Mouse (Mus musculus) skeletal muscle tissue, adult 2 months (tissue): ENCODE measurements at regions not wholly inside any gene's neighbourhood (a gene's known extent, or its start where the extent isn't known, plus 50 kb on each side); places are given as distances from the start of the nearest gene placed in this dataset.
"Not testable (repeated sequence)": the region's sequence is repeated elsewhere in the genome, so short reads cannot be mapped to it uniquely, and the experiment has no call there.

ENCODE experiments used
- DNase-seq: peaks from one replicate; pipeline ENCODE4 v3.0.0-alpha.2; 2012; ENCODE audit warnings: low read depth, low spot score

DNA sequence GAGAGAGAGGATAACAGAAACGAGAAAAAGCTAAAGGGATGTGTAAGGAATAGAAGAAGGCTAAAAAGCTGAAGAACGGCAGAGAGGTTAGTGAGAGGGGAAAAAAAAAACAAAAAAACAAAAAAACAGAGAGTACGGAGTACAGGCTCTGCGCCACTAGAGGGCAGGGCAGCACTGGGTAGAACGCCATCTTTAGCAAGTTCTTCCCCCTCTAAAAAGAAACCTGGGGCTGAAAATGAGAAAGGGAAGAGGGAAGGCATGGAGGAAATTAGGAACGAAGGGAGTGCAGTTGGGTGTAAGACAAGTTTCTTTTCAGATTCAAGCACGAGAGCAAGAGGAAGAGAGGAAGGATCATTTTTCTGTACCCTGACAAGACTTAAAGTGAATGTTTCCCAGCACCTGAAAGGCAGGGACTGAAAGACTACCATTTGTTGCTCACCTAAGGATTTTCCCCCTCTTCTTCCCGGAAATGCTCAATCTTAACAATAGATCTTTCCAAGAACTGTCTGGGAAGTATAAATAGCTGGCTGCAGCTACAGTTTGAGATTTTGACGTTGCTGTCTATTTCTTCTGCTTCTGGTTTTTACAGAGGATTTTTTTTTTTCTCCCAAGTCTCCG lies 195.6 kb downstream of the Fam198b start:
- DNase-seq: peak; percentile 13

- no peak for DNase-seq
Observed at GRCm38 (mm10) chr3:80081210-80081609, 196.9 kb downstream of the Fam198b start.

DNA sequence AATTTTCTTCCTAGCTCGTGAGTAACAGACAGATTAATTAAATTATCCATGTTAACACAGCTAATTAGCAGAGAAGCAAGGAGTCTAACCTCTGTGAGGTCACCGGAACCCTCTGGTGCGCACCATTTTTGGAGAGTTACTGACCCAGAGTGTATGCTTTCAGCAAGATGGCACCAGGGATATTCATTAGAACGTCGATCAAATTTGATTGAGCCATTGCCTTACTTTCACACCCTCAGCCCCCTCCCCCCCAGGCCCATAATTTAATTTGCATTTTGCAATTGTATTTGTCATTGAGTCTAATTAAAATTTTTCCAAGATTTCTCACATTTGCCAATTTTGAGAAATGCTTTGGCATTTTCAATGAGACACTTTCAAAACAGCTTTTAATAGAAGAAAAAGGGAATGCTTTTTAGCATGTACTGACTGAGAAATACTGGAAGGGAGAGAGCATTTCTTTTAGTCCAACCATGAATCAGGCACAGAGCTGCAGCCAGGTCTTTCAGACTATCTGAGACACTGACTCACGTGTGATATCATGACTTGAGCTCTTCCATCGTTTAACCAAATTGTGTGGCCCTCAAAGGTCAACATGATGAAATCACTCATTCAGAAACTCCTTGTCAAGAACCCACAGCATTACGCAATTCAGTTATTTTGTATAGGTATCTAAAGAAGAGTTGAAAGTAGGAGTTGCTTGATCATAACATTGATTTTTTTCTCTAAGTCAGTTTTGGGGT lies 198.6 kb downstream of the Fam198b start:
- no peak for DNase-seq

- DNase-seq: no peak
Observed at GRCm38 (mm10) chr3:80084168-80084567, 199.8 kb downstream of the Fam198b start.

DNA sequence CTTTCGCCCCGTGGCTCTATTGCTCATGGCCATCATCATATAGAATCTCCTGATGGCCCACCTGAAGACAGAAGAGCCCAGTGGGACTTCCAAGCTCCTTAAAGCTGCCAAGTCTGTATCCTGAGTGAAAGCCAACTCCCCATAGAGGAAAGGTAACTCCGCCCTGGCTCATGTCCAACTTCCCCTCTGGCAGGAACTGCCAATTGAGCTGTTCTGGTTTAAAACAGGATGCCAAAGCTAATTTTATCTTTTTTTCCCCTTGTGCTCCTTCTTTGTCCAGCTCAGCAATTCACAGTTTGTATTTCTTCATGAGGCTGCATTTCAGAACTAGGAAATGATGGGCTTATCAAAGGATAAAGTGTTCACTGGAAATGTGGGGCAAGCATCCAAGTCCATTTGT lies 215.3 kb downstream of the Fam198b start:
- DNase-seq: peak; percentile 12

GRCm38 (mm10) chr3:80120177-80120736 lies 235.9 kb downstream of the Fam198b start:
- no peak for DNase-seq

DNA sequence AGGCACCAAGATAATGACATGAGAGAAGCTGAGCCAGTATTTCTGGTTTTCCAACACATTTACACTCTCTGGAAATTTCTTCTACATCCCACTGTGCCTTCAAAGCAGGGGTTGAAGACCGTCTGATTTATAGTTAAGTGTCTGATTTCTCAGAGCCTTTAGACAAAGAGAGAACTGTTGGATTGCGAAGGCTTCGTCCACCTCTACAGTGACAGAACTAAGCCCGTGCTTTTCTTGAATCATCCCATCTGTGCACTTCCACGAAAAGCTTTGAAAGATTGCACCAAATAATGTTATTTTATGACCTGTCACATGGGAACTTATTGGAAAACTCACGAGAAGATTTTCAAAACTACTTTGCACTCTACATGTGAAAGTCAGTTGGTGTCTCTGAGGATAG lies 239.3 kb downstream of the Fam198b start:
- DNase-seq: no peak

DNA sequence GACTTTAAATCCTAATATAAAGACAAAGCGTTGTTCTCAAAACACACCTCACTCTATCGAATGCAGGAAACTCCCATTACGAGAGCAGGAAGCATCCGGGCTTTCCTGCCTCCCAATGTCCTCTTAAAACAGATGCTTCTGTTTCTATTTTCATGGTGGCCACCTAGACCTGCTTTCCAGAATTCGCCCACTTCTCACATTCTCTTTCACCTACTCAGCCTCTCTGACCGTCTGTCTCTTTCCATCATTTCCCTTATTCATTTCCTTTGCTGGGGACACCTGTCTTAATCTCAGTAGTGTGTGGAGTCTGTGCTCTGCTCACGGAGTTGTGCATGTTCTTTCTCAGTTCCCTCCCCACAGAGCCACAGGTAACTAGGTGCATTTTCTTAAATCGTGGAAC lies 240.3 kb downstream of the Fam198b start:
- DNase-seq: no peak

- DNase-seq: no peak
Observed at GRCm38 (mm10) chr3:80141697-80142096, 257.4 kb downstream of the Fam198b start.

GRCm38 (mm10) chr3:80160473-80160872 lies 276.1 kb downstream of the Fam198b start:
- no peak for DNase-seq

DNA sequence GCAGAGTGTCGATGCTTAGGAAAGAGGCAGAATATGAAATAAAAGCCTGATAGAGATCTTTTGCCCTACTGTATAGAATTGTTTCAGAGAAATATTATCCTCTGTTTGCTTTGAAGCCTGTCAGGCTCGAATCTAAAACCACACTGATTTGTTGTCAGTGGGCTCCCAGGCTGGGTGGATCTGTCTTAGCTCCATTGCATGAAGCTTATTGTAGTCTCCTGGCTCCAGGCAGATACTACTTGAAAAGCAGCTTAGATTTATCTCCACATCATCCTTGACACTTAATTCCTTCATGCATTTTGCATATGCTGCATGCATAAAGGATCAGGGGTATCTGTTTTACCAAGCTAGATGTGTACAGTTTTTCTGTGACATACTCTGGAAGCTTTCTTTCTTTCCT lies 297.4 kb downstream of the Fam198b start:
- DNase-seq: no peak

DNA sequence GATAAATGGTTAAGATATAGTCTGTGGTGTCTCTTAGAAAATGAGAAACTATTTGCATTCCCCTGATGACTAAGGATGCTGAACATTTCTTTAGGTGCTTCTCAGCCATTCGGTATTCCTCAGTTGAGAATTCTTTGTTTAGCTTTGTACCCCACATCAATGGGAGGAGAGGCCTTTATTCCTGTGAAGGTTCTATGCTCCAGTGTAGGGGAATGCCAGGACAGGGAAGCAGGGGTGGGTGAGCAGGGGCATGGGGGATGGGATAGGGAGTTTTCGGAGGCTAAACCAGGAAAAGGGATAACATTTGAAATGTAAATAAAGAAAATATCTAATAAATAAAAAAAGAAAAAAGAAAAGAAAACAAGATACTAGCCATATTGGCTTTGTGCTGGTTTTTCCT lies 297.8 kb downstream of the Fam198b start:
- not testable (repeated sequence) for DNase-seq

DNA sequence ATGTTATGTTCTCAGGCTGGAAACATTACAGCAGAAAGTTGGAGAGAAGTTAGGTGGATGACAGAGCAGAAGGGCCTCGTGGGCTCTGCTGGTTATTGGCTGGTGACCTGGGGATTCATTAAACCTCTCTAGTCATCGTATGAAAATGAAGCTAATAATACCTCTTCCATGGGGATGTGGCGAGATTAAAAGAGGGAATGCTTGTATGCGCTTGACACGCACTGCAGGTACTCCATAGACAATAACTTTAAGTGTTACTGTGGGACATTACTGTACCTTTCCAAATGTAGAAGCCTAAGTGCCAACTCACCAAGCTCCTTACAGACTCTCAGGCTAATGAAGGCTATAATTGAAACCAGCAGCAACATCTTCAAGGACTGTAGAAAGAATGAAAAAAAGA lies 303.1 kb downstream of the Fam198b start:
- no peak for DNase-seq

- DNase-seq: no peak
Observed at GRCm38 (mm10) chr3:80200904-80201303, 316.6 kb downstream of the Fam198b start.

GRCm38 (mm10) chr3:80204821-80205220 lies 320.5 kb downstream of the Fam198b start:
- DNase-seq: no peak

DNA sequence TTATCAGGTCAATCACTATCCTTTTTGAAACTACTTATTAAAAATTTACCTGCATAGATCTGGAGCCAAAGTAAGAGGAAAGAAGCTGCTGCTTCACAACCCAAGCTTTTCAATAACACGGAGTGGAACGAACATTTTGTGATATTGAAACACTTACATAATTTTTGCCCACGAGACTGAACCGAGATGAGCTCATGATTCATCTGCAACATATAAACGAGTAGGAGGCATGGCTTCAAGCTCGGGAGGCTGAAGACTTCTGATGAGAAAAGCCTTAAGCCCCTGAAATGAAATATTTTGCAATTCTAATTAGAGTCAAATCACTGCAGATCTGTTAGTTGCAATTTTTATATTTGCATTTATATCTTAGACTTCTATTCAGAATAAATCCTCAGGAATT lies 321.0 kb downstream of the Fam198b start:
- DNase-seq: no peak

DNA sequence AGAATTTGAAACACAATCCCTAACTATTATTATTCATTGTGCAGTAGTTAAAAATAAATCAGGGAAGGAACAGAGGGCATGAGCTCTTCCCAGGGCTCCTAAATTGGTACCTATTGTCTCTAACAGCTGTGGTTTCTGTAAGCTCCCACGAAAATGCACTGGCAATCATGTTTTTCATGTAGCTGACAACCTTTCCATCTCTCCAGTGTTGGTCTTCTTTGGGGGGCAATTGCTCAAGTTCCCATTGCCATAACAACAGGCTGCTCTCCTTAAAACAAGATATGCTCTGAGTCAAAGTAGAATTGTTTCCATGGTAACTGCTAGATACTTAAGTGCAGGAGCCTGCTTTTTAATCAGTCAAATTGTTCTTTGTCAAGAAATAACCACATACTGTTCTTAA lies 322.7 kb downstream of the Fam198b start:
- no peak for DNase-seq

DNA sequence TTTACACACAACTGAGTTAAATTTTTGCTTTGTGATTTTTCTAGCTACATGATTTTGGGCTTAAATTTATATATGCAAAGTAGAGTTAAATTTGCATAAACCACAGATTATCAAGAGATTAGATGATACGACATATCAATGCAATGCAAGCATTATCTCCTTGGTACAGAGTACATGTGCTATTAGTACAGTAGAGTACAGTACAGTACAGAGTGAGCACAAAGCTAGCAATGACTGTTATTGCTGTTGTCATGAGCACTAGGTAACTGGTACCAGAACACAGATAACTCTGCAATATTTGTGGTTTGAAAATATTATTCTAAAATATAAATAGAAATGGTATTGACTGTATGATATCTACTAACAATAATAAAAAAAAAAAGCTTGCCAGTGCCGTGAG lies 323.7 kb downstream of the Fam198b start:
- DNase-seq: no peak

- no peak for DNase-seq
Observed at GRCm38 (mm10) chr3:80209596-80209995, 325.3 kb downstream of the Fam198b start.

DNA sequence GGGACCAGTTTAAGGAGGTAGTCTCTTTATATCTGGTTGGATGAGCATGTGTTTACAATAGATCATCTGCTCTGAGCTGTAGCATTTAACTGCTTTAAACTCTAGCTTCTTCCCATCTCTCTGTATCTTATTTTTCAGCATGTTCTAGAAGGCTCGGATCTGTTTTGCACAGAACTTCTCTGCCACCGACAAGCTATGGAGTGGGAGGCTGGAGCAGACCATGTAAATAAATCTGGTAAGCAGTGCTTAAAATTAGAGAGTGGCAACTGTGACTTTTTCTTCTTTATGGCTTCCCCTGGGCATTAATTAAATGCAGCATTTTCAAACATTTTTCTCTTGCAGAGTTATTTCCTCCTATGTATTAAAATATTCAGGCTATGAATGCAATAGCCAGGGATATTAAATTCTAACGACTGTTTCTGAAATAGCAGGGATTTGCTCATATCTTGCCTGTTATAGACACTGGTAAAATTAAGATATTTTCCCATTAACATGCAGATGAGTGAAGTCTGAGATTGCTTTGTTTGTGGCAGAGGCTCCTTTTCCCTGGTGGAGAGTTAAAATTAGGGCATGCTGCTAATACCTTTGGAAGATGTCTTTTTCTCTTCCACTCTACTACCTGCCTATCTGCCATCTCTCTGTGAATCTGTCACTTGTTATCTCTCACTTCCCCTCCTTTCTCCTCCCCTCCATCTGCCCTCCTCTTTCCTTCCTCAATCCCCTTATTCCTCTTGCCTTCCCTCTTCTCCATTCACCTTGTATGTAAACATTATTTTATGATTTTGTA lies 327.2 kb downstream of the Fam198b start:
- DNase-seq: no peak

- no peak for DNase-seq
Observed at GRCm38 (mm10) chr3:80248611-80249010, 364.3 kb downstream of the Fam198b start.

- no peak for DNase-seq
Observed at GRCm38 (mm10) chr3:80249974-80250373, 365.6 kb downstream of the Fam198b start.
